Mouse (Mus musculus): Measurements from ENCODE around the gene Intu. TPM values are rescaled to one million over a fixed set of nuclear protein-coding genes. Genes with fewer than 3 reads are reported as not detected.

Intu gene
- polyA plus RNA-seq, 1 experiment from 2014 or later = 1.0 TPM

DNA sequence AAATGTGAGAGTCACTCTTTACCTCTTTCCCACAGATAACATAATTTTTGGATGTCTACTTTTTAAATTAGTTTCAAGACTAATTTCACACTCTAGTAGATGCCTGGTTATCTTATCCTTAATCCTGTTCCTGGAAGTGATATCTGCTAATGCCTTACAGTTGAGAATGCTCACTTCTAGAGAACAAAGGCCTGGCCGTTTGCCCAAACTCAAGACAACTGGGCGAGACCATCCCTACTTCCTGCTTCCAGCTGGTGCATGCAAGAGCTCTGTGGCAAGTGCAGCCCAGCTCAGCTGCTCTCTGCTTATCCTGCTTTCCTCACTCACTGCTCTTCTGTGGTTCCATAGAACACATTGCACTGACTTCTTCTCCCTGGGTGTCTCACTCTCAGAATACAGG lies 163.4 kb downstream of the Intu start:
- no peak for TF ChIP-seq CTCF (IDR thresholded peaks at IDR 0.05; ENCODE audit: low read depth)
- no peaks in the 10 kb centered on the region for H3K27me3 ChIP-seq (replicated peaks; ENCODE audit: control insufficient read depth, insufficient read depth, low read length)
- WGBS = 18% methylated on average over 2 of the region's 2 CpGs
- ATAC-seq = no peak
- H3K9me3 ChIP-seq (ENCODE audit: control insufficient read depth) = no peaks in the 10 kb centered on the region
- no peaks in the 10 kb centered on the region for H3K36me3 ChIP-seq (ENCODE audit: control insufficient read depth, insufficient read depth)
- no peaks in the 10 kb centered on the region for H3K4me1 ChIP-seq (replicated peaks; ENCODE audit: control insufficient read depth, insufficient read depth, low read length)
- no peak overlapping the region for H3K4me3 ChIP-seq (ENCODE audit: low read depth, low read length)
- H3K4me2 ChIP-seq (replicated peaks; ENCODE audit: low read depth) = no peak overlapping the region
- no peak overlapping the region for H3K27ac ChIP-seq (ENCODE audit: low read depth, low read length)
- no peak overlapping the region for H3K9ac ChIP-seq (ENCODE audit: low read depth, low read length)

- WGBS = 96% methylated on average over 2 of the region's 2 CpGs
- Histone ChIP-seq H3K4me2 (replicated peaks; ENCODE audit: low read depth) (no peak overlapping the region), H3K4me1 (replicated peaks; ENCODE audit: control insufficient read depth, insufficient read depth, low read length) (no peaks in the 10 kb centered on the region), H3K27ac (ENCODE audit: low read depth, low read length) (no peak overlapping the region), H3K9me3 (ENCODE audit: control insufficient read depth) (no peaks in the 10 kb centered on the region), H3K36me3 (ENCODE audit: control insufficient read depth, insufficient read depth) (no peaks in the 10 kb centered on the region), H3K4me3 (ENCODE audit: low read depth, low read length) (no peak overlapping the region), H3K27me3 (replicated peaks; ENCODE audit: control insufficient read depth, insufficient read depth, low read length) (no peaks in the 10 kb centered on the region), H3K9ac (ENCODE audit: low read depth, low read length) (no peak overlapping the region)
- no peak for TF ChIP-seq CTCF (IDR thresholded peaks at IDR 0.05; ENCODE audit: low read depth)
- no peak for ATAC-seq
Observed at GRCm38 (mm10) chr3:40695162-40695561, 164.1 kb downstream of the Intu start.

- Histone ChIP-seq H3K27me3 (replicated peaks; ENCODE audit: control insufficient read depth, insufficient read depth, low read length) (no peaks in the 10 kb centered on the region), H3K4me1 (replicated peaks; ENCODE audit: control insufficient read depth, insufficient read depth, low read length) (no peaks in the 10 kb centered on the region), H3K4me3 (ENCODE audit: low read depth, low read length) (no peak overlapping the region), H3K4me2 (replicated peaks; ENCODE audit: low read depth) (no peak overlapping the region), H3K36me3 (ENCODE audit: control insufficient read depth, insufficient read depth) (no peaks in the 10 kb centered on the region), H3K27ac (ENCODE audit: low read depth, low read length) (no peak overlapping the region), H3K9ac (ENCODE audit: low read depth, low read length) (no peak overlapping the region), H3K9me3 (ENCODE audit: control insufficient read depth) (no peaks in the 10 kb centered on the region)
- no peak for ATAC-seq
- WGBS = 65% methylated on average over 3 of the region's 3 CpGs
- no peak for TF ChIP-seq CTCF (IDR thresholded peaks at IDR 0.05; ENCODE audit: low read depth)
Observed at GRCm38 (mm10) chr3:40698834-40699233, 167.7 kb downstream of the Intu start.

DNA sequence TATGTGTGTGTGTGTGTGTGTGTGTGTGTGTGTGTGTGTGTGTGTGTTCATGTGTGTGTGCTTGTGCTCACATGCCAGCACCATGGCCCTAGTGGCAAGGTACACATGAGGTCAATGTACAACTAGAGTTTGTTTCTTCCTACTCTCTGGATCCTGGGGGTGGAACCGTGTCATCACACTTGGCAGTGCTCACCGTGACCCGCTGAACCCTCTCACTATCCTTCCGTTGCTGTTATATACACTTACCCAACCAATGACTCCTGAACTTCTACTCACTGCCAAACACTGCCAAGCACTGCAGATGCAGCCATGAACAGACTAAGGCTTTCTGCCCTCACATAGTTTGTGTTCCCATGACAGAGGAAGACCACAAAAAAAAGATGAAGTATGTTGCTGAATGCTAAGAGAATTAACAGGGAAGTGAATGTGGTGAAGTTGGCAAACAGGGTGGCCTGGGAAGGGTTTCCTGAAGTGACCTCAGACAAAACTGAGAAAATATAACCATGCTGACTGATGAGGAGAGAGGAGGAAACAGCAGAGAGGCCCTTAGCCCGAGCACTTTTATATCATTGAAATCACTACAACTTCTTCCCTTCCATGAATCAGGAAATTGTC lies 173.8 kb downstream of the Intu start:
- Histone ChIP-seq H3K4me3 (ENCODE audit: low read depth, low read length) (no peak overlapping the region), H3K27ac (ENCODE audit: low read depth, low read length) (no peak overlapping the region), H3K4me2 (replicated peaks; ENCODE audit: low read depth) (no peak overlapping the region), H3K27me3 (replicated peaks; ENCODE audit: control insufficient read depth, insufficient read depth, low read length) (no peaks in the 10 kb centered on the region), H3K36me3 (ENCODE audit: control insufficient read depth, insufficient read depth) (no peaks in the 10 kb centered on the region), H3K9me3 (ENCODE audit: control insufficient read depth) (no peaks in the 10 kb centered on the region), H3K4me1 (replicated peaks; ENCODE audit: control insufficient read depth, insufficient read depth, low read length) (no peaks in the 10 kb centered on the region), H3K9ac (ENCODE audit: low read depth, low read length) (no peak overlapping the region)
- ATAC-seq = no peak
- WGBS = 60% methylated on average over 5 of the region's 5 CpGs
- no peak for TF ChIP-seq CTCF (IDR thresholded peaks at IDR 0.05; ENCODE audit: low read depth)

DNA sequence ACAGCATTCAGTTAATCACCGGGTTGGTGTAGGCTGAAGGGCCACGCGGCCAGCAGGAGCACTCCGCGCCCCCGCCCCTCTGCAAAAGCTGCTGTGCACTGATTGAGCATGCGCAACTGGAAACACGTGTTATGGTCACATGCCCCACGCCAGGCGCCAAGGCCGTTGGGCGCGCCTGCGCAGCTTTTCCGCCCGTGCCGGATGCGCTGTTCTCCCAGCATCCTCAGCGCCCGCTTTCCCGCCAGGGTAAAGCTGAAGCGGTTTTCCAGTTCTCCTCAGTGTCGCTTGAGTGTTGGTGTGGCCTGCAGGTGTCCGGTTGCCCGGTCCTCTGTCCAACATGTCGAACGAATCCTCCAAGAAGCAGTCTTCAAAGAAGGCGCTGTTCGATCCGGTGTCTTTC lies 177.6 kb downstream of the Intu start, which contains the start of gene Slc25a31:
Slc25a31 (plus strand) TSS at position 201 of the 400 bp plus-strand sequence.
- H3K36me3 ChIP-seq (ENCODE audit: control insufficient read depth, insufficient read depth) = no peaks in the 10 kb centered on the region
- no peak within 1 kb of the TSS for H3K4me2 ChIP-seq (replicated peaks; ENCODE audit: low read depth)
- TF ChIP-seq CTCF (IDR thresholded peaks at IDR 0.05; ENCODE audit: low read depth) = no peak
- no peak within 1 kb of the TSS for H3K4me3 ChIP-seq (ENCODE audit: low read depth, low read length)
- no peak within 1 kb of the TSS for H3K27ac ChIP-seq (ENCODE audit: low read depth, low read length)
- no peaks in the 10 kb centered on the region for H3K9me3 ChIP-seq (ENCODE audit: control insufficient read depth)
- no peaks in the 10 kb centered on the region for H3K27me3 ChIP-seq (replicated peaks; ENCODE audit: control insufficient read depth, insufficient read depth, low read length)
- WGBS = 91% methylated on average over 30 of the region's 30 CpGs
- no peaks in the 10 kb centered on the region for H3K4me1 ChIP-seq (replicated peaks; ENCODE audit: control insufficient read depth, insufficient read depth, low read length)
- no peak for ATAC-seq
- H3K9ac ChIP-seq (ENCODE audit: low read depth, low read length) = no peak within 1 kb of the TSS

DNA sequence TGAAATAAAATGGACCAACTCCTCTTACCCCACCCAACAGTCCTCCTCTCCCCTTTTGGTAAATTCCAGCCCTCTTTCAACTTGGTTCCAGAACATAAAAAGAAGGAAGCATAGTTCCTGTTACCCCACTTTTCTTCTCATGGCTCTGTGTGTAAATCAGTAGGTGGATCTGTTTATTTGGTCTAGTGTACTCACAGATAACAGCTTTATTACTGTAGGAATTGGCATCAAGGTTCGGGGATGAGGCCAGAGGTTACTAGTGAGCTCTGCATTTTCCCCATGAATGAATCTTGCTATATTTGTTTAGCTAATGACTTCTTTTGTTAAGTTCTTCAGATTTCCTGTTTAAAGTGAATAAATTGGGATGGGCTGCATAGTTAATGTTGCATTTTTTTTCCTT lies 185.0 kb downstream of the Intu start:
- no peak overlapping the region for H3K9ac ChIP-seq (ENCODE audit: low read depth, low read length)
- no peak overlapping the region for H3K27ac ChIP-seq (ENCODE audit: low read depth, low read length)
- no peak overlapping the region for H3K4me3 ChIP-seq (ENCODE audit: low read depth, low read length)
- no peaks in the 10 kb centered on the region for H3K27me3 ChIP-seq (replicated peaks; ENCODE audit: control insufficient read depth, insufficient read depth, low read length)
- no peaks in the 10 kb centered on the region for H3K4me1 ChIP-seq (replicated peaks; ENCODE audit: control insufficient read depth, insufficient read depth, low read length)
- H3K36me3 ChIP-seq (ENCODE audit: control insufficient read depth, insufficient read depth) = no peaks in the 10 kb centered on the region
- ATAC-seq = no peak; the same call in 1 of the 2 replicates
- no peaks in the 10 kb centered on the region for H3K9me3 ChIP-seq (ENCODE audit: control insufficient read depth)
- WGBS = 11% methylated on average over 1 of the region's 1 CpGs
- no peak for TF ChIP-seq CTCF (IDR thresholded peaks at IDR 0.05; ENCODE audit: low read depth)
- no peak overlapping the region for H3K4me2 ChIP-seq (replicated peaks; ENCODE audit: low read depth)

DNA sequence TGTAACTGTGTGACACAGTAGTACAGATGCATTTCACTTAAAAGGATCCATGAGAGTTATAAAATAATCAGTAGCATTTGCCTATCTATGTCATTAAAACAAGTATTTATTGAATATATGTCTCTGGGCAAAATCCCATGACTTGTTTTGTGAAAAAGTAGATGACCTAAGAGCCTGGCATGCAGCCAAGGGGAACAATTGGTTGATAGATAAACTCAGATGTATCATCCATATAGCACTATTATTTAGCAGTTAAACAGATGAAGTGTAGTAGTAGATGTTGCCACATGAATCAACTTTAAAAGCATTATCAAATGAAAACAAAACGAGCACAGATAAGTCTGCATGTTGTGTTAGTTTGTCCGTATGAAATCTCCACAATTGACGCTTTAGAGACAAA lies 187.9 kb downstream of the Intu start:
- Histone ChIP-seq H3K9ac (ENCODE audit: low read depth, low read length) (no peak overlapping the region), H3K9me3 (ENCODE audit: control insufficient read depth) (no peaks in the 10 kb centered on the region), H3K4me1 (replicated peaks; ENCODE audit: control insufficient read depth, insufficient read depth, low read length) (no peaks in the 10 kb centered on the region), H3K36me3 (ENCODE audit: control insufficient read depth, insufficient read depth) (no peaks in the 10 kb centered on the region), H3K4me2 (replicated peaks; ENCODE audit: low read depth) (no peak overlapping the region), H3K27me3 (replicated peaks; ENCODE audit: control insufficient read depth, insufficient read depth, low read length) (no peaks in the 10 kb centered on the region), H3K27ac (ENCODE audit: low read depth, low read length) (no peak overlapping the region), H3K4me3 (ENCODE audit: low read depth, low read length) (no peak overlapping the region)
- no peak for ATAC-seq
- 42% methylated on average over 3 of the region's 3 CpGs for WGBS
- TF ChIP-seq CTCF (IDR thresholded peaks at IDR 0.05; ENCODE audit: low read depth) = no peak

All from intestine, postnatal 0 days (tissue).